Mouse (Mus musculus) intestine, postnatal 0 days (tissue): Measurements from ENCODE around the gene Fbln1. TPM values are rescaled to one million over a fixed set of nuclear protein-coding genes. Genes with fewer than 3 reads are reported as not detected.

Experiments used
- ATAC-seq: fragments of 200-750 bp; cut with Nextera tagmentation; 2 replicates; pipeline ENCODE4 v1.8.0; 2017; ENCODE audit warnings: mild to moderate bottlenecking, moderate TSS enrichment, moderate library complexity
- H3K27ac ChIP-seq: fragments of 300-500 bp; sonication (generic); 2 replicates; pipeline ENCODE4 v1.5.1; 2014; ENCODE audit warnings: mild to moderate bottlenecking, low read depth, low read length, moderate library complexity
- H3K27me3 ChIP-seq: fragments of 300-500 bp; sonication (generic); replicated peaks from 2 replicates; pipeline ENCODE4 v1.6.1; 2014; ENCODE audit warnings: low read length, mixed read lengths; ENCODE audit not compliant: control insufficient read depth, insufficient read depth
- H3K36me3 ChIP-seq: fragments of 300-500 bp; sonication (generic); 2 replicates; pipeline ENCODE4 v1.6.1; 2014; ENCODE audit warnings: mild to moderate bottlenecking, moderate library complexity; ENCODE audit not compliant: control insufficient read depth, insufficient read depth
- H3K4me1 ChIP-seq: fragments of 300-500 bp; sonication (generic); replicated peaks from 2 replicates; pipeline ENCODE4 v1.6.1; 2014; ENCODE audit warnings: antibody characterized with exemption, low read length, mixed read lengths; ENCODE audit not compliant: control insufficient read depth, insufficient read depth
- H3K4me2 ChIP-seq: fragments of 300-500 bp; sonication (generic); replicated peaks from 2 replicates; pipeline ENCODE4 v1.6.1; 2014; ENCODE audit warnings: low read depth, mild to moderate bottlenecking, moderate library complexity
- H3K4me3 ChIP-seq: fragments of 300-500 bp; sonication (generic); 2 replicates; pipeline ENCODE4 v1.5.1; 2014; ENCODE audit warnings: low read depth, low read length
- H3K9ac ChIP-seq: fragments of 300-500 bp; sonication (generic); 2 replicates; pipeline ENCODE4 v1.6.1; 2014; ENCODE audit warnings: mild to moderate bottlenecking, low read depth, low read length
- H3K9me3 ChIP-seq: fragments of 300-500 bp; sonication (generic); 2 replicates; pipeline ENCODE4 v1.6.1; 2016; ENCODE audit warnings: mixed run types; ENCODE audit not compliant: control insufficient read depth
- CTCF ChIP-seq: sonication (generic); IDR thresholded peaks from 2 replicates; pipeline ENCODE4 v1.5.1; 2016; ENCODE audit warnings: low read depth, mild to moderate bottlenecking, control low read depth, antibody characterized with exemption, moderate library complexity
- WGBS: fragments of 180-500 bp; shearing (Covaris S2); extraction: QIAGEN DNeasy Blood & Tissue Kit; methylation state at CpG from one replicate; pipeline ENCODE4 v1.1.7; 2014; 5-methylcytosine and 5-hydroxymethylcytosine counted together
- polyA plus RNA-seq: library from polyadenylated mRNA; unstranded; fragments of >200 nt; fragmentation: Nextera tagmentation; extraction: Ambion mirVana; gene quantifications from 2 replicates; pipeline ENCODE4 v1.2.1, GENCODE M21; 2015

Fbln1 gene
- polyA plus RNA-seq, 1 experiment from 2014 or later: 97.9 TPM

DNA sequence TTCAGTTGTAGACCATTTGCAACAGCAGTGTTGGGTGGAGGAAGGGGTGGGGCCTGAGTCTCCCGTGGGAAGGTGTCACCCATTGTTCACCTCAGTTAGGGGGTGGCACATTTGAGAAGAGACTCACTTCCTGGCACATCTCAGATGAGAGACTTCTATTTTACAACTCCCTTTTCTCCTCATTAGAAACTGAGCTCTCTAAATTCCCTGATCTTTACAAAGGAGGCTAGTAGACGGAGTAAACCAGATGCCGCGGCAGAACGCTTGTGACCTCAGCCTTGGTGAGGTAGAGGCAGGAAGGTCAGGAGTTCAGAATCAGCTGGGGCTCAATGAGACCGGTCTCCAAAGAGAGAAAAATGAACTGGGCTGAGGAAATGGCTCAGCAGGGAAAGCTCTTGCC is 41.2 kb downstream of the Fbln1 start:
- 72% methylated on average over 6 of the region's 6 CpGs for WGBS
- Histone ChIP-seq H3K9me3 (no peaks in the 10 kb centered on the region), H3K9ac (no peak overlapping the region), H3K36me3 (peaks cover 45% of the 10 kb centered on the region), H3K27ac (no peak overlapping the region), H3K4me2 (no peak overlapping the region), H3K4me3 (no peak overlapping the region), H3K4me1 (no peaks in the 10 kb centered on the region), H3K27me3 (no peaks in the 10 kb centered on the region)
- no peak for ATAC-seq
- no peak for TF ChIP-seq CTCF

DNA sequence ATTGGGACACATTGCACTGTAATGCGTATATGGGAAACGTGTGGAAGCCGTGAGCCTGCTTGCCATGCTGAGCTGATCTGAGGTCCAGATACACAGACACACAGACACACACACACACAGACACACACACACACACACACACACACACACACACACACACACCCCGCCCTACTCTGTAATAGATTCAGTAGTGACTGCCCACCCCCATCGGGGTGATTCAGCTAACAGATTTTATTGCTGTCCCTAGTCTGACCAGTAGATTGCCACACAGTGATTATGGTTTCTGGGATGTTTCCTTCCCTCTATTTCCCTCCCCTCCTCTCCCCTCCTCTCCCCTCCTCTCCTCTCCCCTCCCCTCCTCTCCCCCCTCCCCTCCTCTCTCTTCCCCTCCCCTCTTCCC is 42.6 kb downstream of the Fbln1 start:
- 74% methylated on average over 5 of the region's 5 CpGs for WGBS
- no peak for TF ChIP-seq CTCF
- no peaks in the 10 kb centered on the region for H3K4me1 ChIP-seq
- no peak overlapping the region for H3K4me2 ChIP-seq
- no peaks in the 10 kb centered on the region for H3K9me3 ChIP-seq
- no peak for ATAC-seq
- H3K27me3 ChIP-seq: no peaks in the 10 kb centered on the region
- H3K27ac ChIP-seq: no peak overlapping the region
- no peak overlapping the region for H3K9ac ChIP-seq
- peaks cover 46% of the 10 kb centered on the region for H3K36me3 ChIP-seq
- H3K4me3 ChIP-seq: no peak overlapping the region

DNA sequence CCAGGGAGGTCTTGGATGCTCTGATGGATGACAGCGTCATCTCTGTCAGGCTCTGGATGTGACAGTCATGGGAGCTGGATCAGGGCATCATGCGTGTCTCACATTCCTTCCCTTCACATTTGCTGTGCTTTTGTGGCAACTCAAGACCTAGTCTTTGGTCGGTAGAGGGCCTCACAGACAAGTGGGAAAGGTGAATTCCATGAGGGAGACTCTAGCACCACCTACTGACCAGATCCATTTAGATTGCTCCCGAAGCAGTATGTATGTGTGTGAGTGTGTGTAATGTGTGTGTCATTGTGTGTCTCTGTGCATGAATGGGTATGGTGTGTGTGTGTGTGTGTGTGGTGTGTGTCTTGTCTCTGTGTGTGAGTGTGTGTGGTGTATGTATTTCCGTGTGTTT is 43.5 kb downstream of the Fbln1 start:
- Histone ChIP-seq H3K9me3 (no peaks in the 10 kb centered on the region), H3K9ac (no peak overlapping the region), H3K4me2 (no peak overlapping the region), H3K4me1 (no peaks in the 10 kb centered on the region), H3K27ac (no peak overlapping the region), H3K27me3 (no peaks in the 10 kb centered on the region), H3K36me3 (peaks cover 38% of the 10 kb centered on the region), H3K4me3 (no peak overlapping the region)
- 0 out of 2 replicates have a peak, but pooled peaks have one; percentile 17 for ATAC-seq
- WGBS: 50% methylated on average over 5 of the region's 5 CpGs
- peak; percentile 100 for TF ChIP-seq CTCF

DNA sequence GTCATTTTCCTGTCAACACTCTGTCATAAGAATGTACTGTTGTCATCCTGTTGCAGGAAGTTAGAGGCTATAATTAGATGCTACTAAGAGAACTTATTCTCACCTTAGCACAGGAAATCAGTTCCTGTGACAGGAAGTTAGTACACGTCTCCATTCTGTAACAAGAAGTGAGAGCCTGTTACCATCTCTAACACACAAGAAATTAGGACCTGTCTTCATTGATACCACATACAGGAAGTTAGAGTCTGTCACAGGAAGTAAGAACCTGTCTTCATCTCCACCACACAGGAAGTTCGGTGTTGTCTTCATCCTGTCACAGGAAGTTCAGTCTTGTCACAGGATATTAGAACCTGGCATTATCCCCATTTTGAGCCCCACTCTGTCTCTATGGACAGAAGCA is 44.7 kb downstream of the Fbln1 start:
- Histone ChIP-seq H3K4me2 (no peak overlapping the region), H3K9ac (no peak overlapping the region), H3K4me3 (no peak overlapping the region), H3K27ac (no peak overlapping the region), H3K27me3 (no peaks in the 10 kb centered on the region), H3K4me1 (no peaks in the 10 kb centered on the region), H3K9me3 (no peaks in the 10 kb centered on the region), H3K36me3 (peaks cover 30% of the 10 kb centered on the region)
- ATAC-seq: no peak
- TF ChIP-seq CTCF: no peak
- 87% methylated on average over 2 of the region's 2 CpGs for WGBS

GRCm38 (mm10) chr15:85252476-85252875 is 46.7 kb downstream of the Fbln1 start:
- TF ChIP-seq CTCF: no peak
- ATAC-seq: no peak
- Histone ChIP-seq H3K9me3 (no peaks in the 10 kb centered on the region), H3K27me3 (no peaks in the 10 kb centered on the region), H3K36me3 (peaks cover 27% of the 10 kb centered on the region), H3K9ac (no peak overlapping the region), H3K4me3 (no peak overlapping the region), H3K4me2 (no peak overlapping the region), H3K4me1 (no peaks in the 10 kb centered on the region), H3K27ac (no peak overlapping the region)
- 96% methylated on average over 6 of the region's 6 CpGs for WGBS

- H3K4me1 ChIP-seq: no peaks in the 10 kb centered on the region
- 78% methylated on average over 6 of the region's 6 CpGs for WGBS
- H3K9me3 ChIP-seq: no peaks in the 10 kb centered on the region
- H3K9ac ChIP-seq: no peak overlapping the region
- no peak overlapping the region for H3K4me3 ChIP-seq
- no peak overlapping the region for H3K4me2 ChIP-seq
- H3K36me3 ChIP-seq: peaks cover 7% of the 10 kb centered on the region
- ATAC-seq: no peak
- H3K27me3 ChIP-seq: no peaks in the 10 kb centered on the region
- peak; percentile 67 for TF ChIP-seq CTCF
- no peak overlapping the region for H3K27ac ChIP-seq
Measured at GRCm38 (mm10) chr15:85257775-85258429, 52.2 kb downstream of the Fbln1 start.

DNA sequence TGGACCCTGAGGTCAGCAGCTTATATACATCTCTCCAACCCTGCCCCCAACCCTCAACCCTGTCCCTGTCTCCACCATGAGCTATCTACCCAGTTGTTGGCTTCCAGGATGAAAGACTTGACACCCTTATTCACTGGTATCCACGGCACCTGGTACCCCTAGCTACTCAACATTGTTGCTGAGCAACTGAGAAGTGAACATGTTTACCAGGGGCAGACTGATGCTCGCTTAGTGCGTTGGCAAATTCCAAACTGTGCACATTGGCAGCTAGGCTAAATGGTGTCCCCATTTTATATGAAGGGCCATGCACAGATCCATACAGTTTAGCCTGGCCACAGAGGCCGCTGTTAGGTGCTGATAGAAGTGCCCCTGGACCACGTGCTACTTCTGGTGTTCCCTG is 57.1 kb downstream of the Fbln1 start:
- TF ChIP-seq CTCF: no peak

More for the DNA sequence above, 57.1 kb downstream of the Fbln1 start:
- no peaks in the 10 kb centered on the region for H3K9me3 ChIP-seq
- no peaks in the 10 kb centered on the region for H3K4me1 ChIP-seq
- H3K4me2 ChIP-seq: no peak overlapping the region
- WGBS: 88% methylated on average over 5 of the region's 5 CpGs
- no peaks in the 10 kb centered on the region for H3K27me3 ChIP-seq
- no peak for ATAC-seq
- H3K36me3 ChIP-seq: peaks cover 32% of the 10 kb centered on the region
- H3K4me3 ChIP-seq: no peak overlapping the region
- H3K27ac ChIP-seq: no peak overlapping the region
- H3K9ac ChIP-seq: no peak overlapping the region
